In the genomic region with DNA sequence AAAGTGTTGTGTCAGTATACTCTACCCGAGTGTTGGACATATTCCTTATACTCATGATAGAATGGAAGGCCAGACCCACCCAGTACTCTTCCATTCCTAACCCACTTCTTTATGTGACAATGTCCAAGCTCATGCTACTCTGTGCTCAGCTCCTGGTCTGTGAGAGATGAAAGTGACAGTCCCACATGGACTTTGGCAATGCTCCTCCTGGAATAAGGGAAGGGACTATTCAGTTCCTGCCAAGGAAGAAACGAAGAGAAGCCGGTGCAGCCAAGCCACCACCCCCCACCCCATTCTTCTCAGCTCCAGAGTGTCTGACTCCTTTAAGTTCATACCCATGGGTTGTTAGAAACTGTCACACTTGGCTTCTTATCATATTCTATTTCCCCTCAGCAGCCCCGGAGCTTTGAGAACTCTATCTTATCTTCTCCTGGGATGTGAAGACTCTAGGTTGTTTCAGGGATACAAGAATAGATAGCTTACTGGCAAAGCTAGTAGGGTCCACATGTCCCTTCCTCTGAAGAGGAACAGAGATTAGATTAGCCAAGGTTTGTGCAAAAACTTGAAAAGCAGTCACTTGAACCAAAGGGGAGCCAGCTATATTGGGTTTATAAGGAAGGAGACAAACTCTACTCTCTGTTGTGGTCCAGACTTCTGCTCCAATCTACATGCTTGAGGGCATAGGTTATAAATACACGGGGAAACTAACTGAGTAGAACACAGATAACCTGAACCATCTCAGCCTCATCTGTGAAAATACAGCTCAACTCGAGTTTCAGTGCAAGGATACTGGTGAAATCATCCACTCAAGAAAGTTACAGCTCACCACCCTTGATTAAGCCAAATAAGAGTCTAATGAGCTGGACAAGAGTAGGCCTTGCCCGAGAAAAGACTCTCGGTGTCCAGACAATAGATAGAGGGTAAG, we compare ENCODE assay signal across 32 mouse cellular contexts. TPM values are rescaled to one million over a fixed set of nuclear protein-coding genes. Genes with fewer than 3 reads are reported as not detected.
DNase-seq lines count a peak whose midpoint lies in the region; ATAC-seq and TF ChIP-seq lines count a peak whose summit lies in the region.
"Had no signal": no experiment of that assay in that cellular context is flagged by ENCODE, and none has a peak within 500 bp of the region (broad histone marks: within the 10 kb centered on the region; RNA-seq: fewer than 3 reads in every experiment).

No protein-coding gene starts in this region.

- peak; percentile 55 for ATAC-seq in heart, embryonic 16.5 days (replicated peaks; ENCODE audit: extremely low read depth, insufficient read depth, low FRiP score)
- 0 out of 2 replicates have a peak, but pooled peaks have one; percentile 36 for ATAC-seq in common myeloid progenitor, adult 5-6 weeks (replicated peaks; ENCODE audit: low read depth, poor library complexity, severe bottlenecking)
- ATAC-seq in intestine, postnatal 0 days, result no peak
- ATAC-seq: forebrain, embryonic 16.5 days; hindbrain, embryonic 16.5 days had no signal

- intact Hi-C loops in heart, postnatal 10 days (cut with DNase I), result no loop called here

- no peak for TF ChIP-seq CTCF in liver, adult 2 months (IDR thresholded peaks at IDR 0.05; ENCODE audit: low read depth, low read length)
- TF ChIP-seq CTCF in intestine, postnatal 0 days (IDR thresholded peaks at IDR 0.05; ENCODE audit: low read depth), result no peak

- DNase-seq in heart, postnatal 10 days, result no peak
- DNase-seq in liver, adult 2 months (ENCODE audit: extremely low read depth, low read depth, low spot score), result peak; percentile 72
- no peak for DNase-seq in liver
- no peak for DNase-seq in right cerebral cortex, adult 18-20 months
- DNase-seq: adrenal gland, postnatal 14 days; cerebellum, adult 8-10 months; gastrocnemius, postnatal 10 days; kidney, adult 8-10 months; lung, postnatal 36 days; midbrain, embryonic 14.5 days; thymus, adult 18-20 months; thymus, postnatal 36 days had no signal

- no peak overlapping the region for H3K27ac ChIP-seq in heart, embryonic 16.5 days (ENCODE audit: low read length)
- peak overlapping the region; percentile 73 for H3K27ac ChIP-seq in liver, adult 2 months (replicated peaks; ENCODE audit: insufficient read depth, low read depth, low read length)
- 0 out of 2 replicates have a peak overlapping the region, but pooled peaks have one; percentile 1 for H3K27ac ChIP-seq in intestine, postnatal 0 days (ENCODE audit: low read depth, low read length)
- H3K27ac ChIP-seq: forebrain, embryonic 10.5 days; heart, embryonic 15.5 days; hindbrain, embryonic 10.5 days; left cerebral cortex, adult 2 months; limb, embryonic 10.5 days; liver, embryonic 14.5 days; lung, embryonic 15.5 days; neural tube, embryonic 12.5 days had no signal

- 38% methylated on average over 8 of the region's 8 CpGs for WGBS in heart, embryonic 16.5 days
- 59% methylated on average over 8 of the region's 8 CpGs for WGBS in liver, adult 2 months
- WGBS in intestine, postnatal 0 days, result 47% methylated on average over 8 of the region's 8 CpGs

- TF ChIP-seq POLR2A in liver, adult 2 months (IDR thresholded peaks at IDR 0.05; ENCODE audit: extremely low read depth, insufficient read depth, low read length), result no peak

- peaks cover 5% of the 10 kb centered on the region for H3K4me1 ChIP-seq in heart, embryonic 16.5 days (ENCODE audit: control insufficient read depth, insufficient read depth, low read length)
- peaks cover 37% of the 10 kb centered on the region for H3K4me1 ChIP-seq in liver, adult 2 months (ENCODE audit: control insufficient read depth, insufficient read depth, low read length)
- H3K4me1 ChIP-seq in intestine, postnatal 0 days (replicated peaks; ENCODE audit: control insufficient read depth, insufficient read depth, low read length), result 0 out of 2 replicates have a peak, but pooled peaks cover 5% of the 10 kb centered on the region
- H3K4me1 ChIP-seq: forebrain, embryonic 10.5 days; hindbrain, embryonic 10.5 days; limb, embryonic 10.5 days; lung, embryonic 15.5 days; neural tube, embryonic 12.5 days had no signal

- H3K4me3 ChIP-seq in heart, embryonic 16.5 days (ENCODE audit: low read length), result no peak overlapping the region
- no peak overlapping the region for H3K4me3 ChIP-seq in liver, adult 2 months (ENCODE audit: insufficient read depth, low read depth, low read length)
- H3K4me3 ChIP-seq in intestine, postnatal 0 days (ENCODE audit: low read depth, low read length), result no peak overlapping the region
- H3K4me3 ChIP-seq: forebrain, embryonic 10.5 days; heart, embryonic 15.5 days; hindbrain, embryonic 10.5 days; left cerebral cortex, adult 2 months; limb, embryonic 10.5 days; lung, embryonic 15.5 days; megakaryocyte, embryonic 14.5 days; neural tube, embryonic 12.5 days had no signal

- no peak overlapping the region for H3K4me2 ChIP-seq in heart, embryonic 16.5 days (ENCODE audit: low read depth, low read length)
- no peak overlapping the region; the same call in 1 of the 2 replicates for H3K4me2 ChIP-seq in intestine, postnatal 0 days (replicated peaks; ENCODE audit: low read depth)
- H3K4me2 ChIP-seq: heart, embryonic 15.5 days; lung, embryonic 15.5 days; neural tube, embryonic 12.5 days had no signal

- peaks cover 17% of the 10 kb centered on the region for H3K79me2 ChIP-seq in liver, adult 2 months (ENCODE audit: control insufficient read depth, insufficient read depth, low read length)

- H3K36me3 ChIP-seq in heart, embryonic 16.5 days (ENCODE audit: control insufficient read depth, insufficient read depth), result no peaks in the 10 kb centered on the region
- H3K36me3 ChIP-seq in liver, adult 2 months (ENCODE audit: control insufficient read depth, insufficient read depth, low read length), result no peaks in the 10 kb centered on the region
- no peaks in the 10 kb centered on the region for H3K36me3 ChIP-seq in intestine, postnatal 0 days (ENCODE audit: control insufficient read depth, insufficient read depth)
- H3K36me3 ChIP-seq: forebrain, embryonic 10.5 days; heart, embryonic 15.5 days; hindbrain, embryonic 10.5 days; limb, embryonic 10.5 days; lung, embryonic 15.5 days; neural tube, embryonic 12.5 days had no signal

- no peaks in the 10 kb centered on the region for H3K9me3 ChIP-seq in heart, embryonic 16.5 days (replicated peaks; ENCODE audit: control insufficient read depth, low read length)
- H3K9me3 ChIP-seq in intestine, postnatal 0 days (ENCODE audit: control insufficient read depth), result no peaks in the 10 kb centered on the region
- H3K9me3 ChIP-seq: forebrain, embryonic 10.5 days; heart, embryonic 15.5 days; hindbrain, embryonic 10.5 days; limb, embryonic 10.5 days; lung, embryonic 15.5 days; megakaryocyte, embryonic 14.5 days; neural tube, embryonic 12.5 days had no signal

- no peaks in the 10 kb centered on the region for H3K27me3 ChIP-seq in heart, embryonic 16.5 days (ENCODE audit: control insufficient read depth, insufficient read depth, low read length)
- H3K27me3 ChIP-seq in liver, adult 2 months (ENCODE audit: control insufficient read depth, insufficient read depth, low read length), result no peaks in the 10 kb centered on the region
- H3K27me3 ChIP-seq in intestine, postnatal 0 days (replicated peaks; ENCODE audit: control insufficient read depth, insufficient read depth, low read length), result no peaks in the 10 kb centered on the region
- H3K27me3 ChIP-seq: heart, embryonic 15.5 days; lung, embryonic 15.5 days; neural tube, embryonic 12.5 days had no signal

- no peak overlapping the region for H3K9ac ChIP-seq in heart, embryonic 16.5 days (ENCODE audit: low read length)
- H3K9ac ChIP-seq in liver, adult 2 months (ENCODE audit: low read depth, low read length), result no peak overlapping the region
- H3K9ac ChIP-seq in intestine, postnatal 0 days (ENCODE audit: low read depth, low read length), result no peak overlapping the region
- H3K9ac ChIP-seq: heart, embryonic 15.5 days; liver, embryonic 14.5 days; lung, embryonic 15.5 days; neural tube, embryonic 12.5 days had no signal

RNA-seq across cellular contexts. Expression of gene Pigr, which starts 3.7 kb away (rescaled TPM):
- polyA plus RNA-seq in heart, embryonic 16.5 days (2015; fragmentation: Nextera tagmentation; extraction: Ambion mirVana), result 0.46 TPM in 1 of 2 replicates, not detected in the other
- not detected for total RNA-seq in heart, postnatal 10 days (2021)
- 482 and 517 TPM in 2 replicates for total RNA-seq in liver, adult 2 months (2014; rRNA removed)
- 579 and 633 TPM in 2 replicates for polyA plus RNA-seq in liver, adult 2 months (2012; rRNA removed)
- not detected in 2 replicates for total RNA-seq in common myeloid progenitor, adult 5-6 weeks (2017)
- polyA plus RNA-seq in intestine, postnatal 0 days (2015; fragmentation: Nextera tagmentation; extraction: Ambion mirVana), result 14.0 and 15.1 TPM in 2 replicates
- total RNA-seq: gastrocnemius, postnatal 10 days; granulocyte monocyte progenitor cell, adult 5-6 weeks; layer of hippocampus, postnatal 10 days had no signal
- polyA plus RNA-seq: C2C12; embryonic facial prominence, embryonic 11.5 days; forebrain, embryonic 10.5 days; forebrain, embryonic 16.5 days; heart, embryonic 15.5 days; hindbrain, embryonic 10.5 days; hindbrain, embryonic 16.5 days; limb, embryonic 10.5 days; lung, embryonic 15.5 days; midbrain, embryonic 14.5 days; neural tube, embryonic 12.5 days had no signal

RNA-seq across cellular contexts. Expression of gene Fcamr, which starts 29.5 kb away (rescaled TPM):
- polyA plus RNA-seq in heart, embryonic 16.5 days (2015; fragmentation: Nextera tagmentation; extraction: Ambion mirVana), result 0.21 TPM in 1 of 2 replicates, not detected in the other
- total RNA-seq in heart, postnatal 10 days (2021), result under 1 TPM; 0.19 to 0.20 TPM
- 0.13 and 0.55 TPM in 2 replicates for total RNA-seq in liver, adult 2 months (2014; rRNA removed)
- 0.09 TPM in 1 of 2 replicates, not detected in the other for polyA plus RNA-seq in liver, adult 2 months (2012; rRNA removed)
- not detected in 2 replicates for total RNA-seq in common myeloid progenitor, adult 5-6 weeks (2017)
- 0.17 TPM in 1 of 2 replicates, not detected in the other for polyA plus RNA-seq in intestine, postnatal 0 days (2015; fragmentation: Nextera tagmentation; extraction: Ambion mirVana)
- total RNA-seq: adrenal gland, postnatal 14 days; gastrocnemius, postnatal 10 days; granulocyte monocyte progenitor cell, adult 5-6 weeks; layer of hippocampus, postnatal 10 days; left cerebral cortex, adult 2 months had no signal
- polyA plus RNA-seq: C2C12; embryonic facial prominence, embryonic 11.5 days; forebrain, embryonic 10.5 days; forebrain, embryonic 16.5 days; hindbrain, embryonic 10.5 days; hindbrain, embryonic 16.5 days; limb, embryonic 10.5 days; liver, embryonic 14.5 days; lung, embryonic 15.5 days; midbrain, embryonic 14.5 days; neural tube, embryonic 12.5 days had no signal

RNA-seq across cellular contexts. Expression of gene Fcmr, which starts 35.3 kb away (rescaled TPM):
- 0.71 and 1.3 TPM in 2 replicates for polyA plus RNA-seq in heart, embryonic 16.5 days (2015; fragmentation: Nextera tagmentation; extraction: Ambion mirVana)
- total RNA-seq in heart, postnatal 10 days (2021), result under 1 TPM; 0.47 to 0.86 TPM
- 0.09 and 0.54 TPM in 2 replicates for total RNA-seq in liver, adult 2 months (2014; rRNA removed)
- polyA plus RNA-seq in liver, adult 2 months (2012; rRNA removed), result 0.81 and 2.6 TPM in 2 replicates
- total RNA-seq in common myeloid progenitor, adult 5-6 weeks (2017), result not detected in 2 replicates
- polyA plus RNA-seq in intestine, postnatal 0 days (2015; fragmentation: Nextera tagmentation; extraction: Ambion mirVana), result 0.52 and 2.0 TPM in 2 replicates
- total RNA-seq: granulocyte monocyte progenitor cell, adult 5-6 weeks; layer of hippocampus, postnatal 10 days; left cerebral cortex, adult 2 months had no signal
- polyA plus RNA-seq: C2C12; embryonic facial prominence, embryonic 11.5 days; forebrain, embryonic 10.5 days; forebrain, embryonic 16.5 days; hindbrain, embryonic 10.5 days; liver, embryonic 14.5 days; lung, embryonic 15.5 days; midbrain, embryonic 14.5 days; neural tube, embryonic 12.5 days had no signal

RNA-seq across cellular contexts. Expression of gene Il24, which starts 57.1 kb away (rescaled TPM):
- not detected in 2 replicates for polyA plus RNA-seq in heart, embryonic 16.5 days (2015; fragmentation: Nextera tagmentation; extraction: Ambion mirVana)
- total RNA-seq in heart, postnatal 10 days (2021), result not detected
- total RNA-seq in liver, adult 2 months (2014; rRNA removed), result not detected in 2 replicates
- polyA plus RNA-seq in liver, adult 2 months (2012; rRNA removed), result not detected in 2 replicates
- not detected in 2 replicates for total RNA-seq in common myeloid progenitor, adult 5-6 weeks (2017)
- not detected in 2 replicates for polyA plus RNA-seq in intestine, postnatal 0 days (2015; fragmentation: Nextera tagmentation; extraction: Ambion mirVana)
- total RNA-seq: adrenal gland, postnatal 14 days; gastrocnemius, postnatal 10 days; granulocyte monocyte progenitor cell, adult 5-6 weeks; layer of hippocampus, postnatal 10 days; left cerebral cortex, adult 2 months had no signal
- polyA plus RNA-seq: C2C12; embryonic facial prominence, embryonic 11.5 days; forebrain, embryonic 10.5 days; forebrain, embryonic 16.5 days; heart, embryonic 15.5 days; hindbrain, embryonic 10.5 days; hindbrain, embryonic 16.5 days; large intestine, adult 2 months; limb, embryonic 10.5 days; liver, embryonic 14.5 days; lung, embryonic 15.5 days; midbrain, embryonic 14.5 days; neural tube, embryonic 12.5 days; stomach, embryonic 16.5 days had no signal

Comparison
In these comparisons a context has a peak if more than half of its experiments do, and no peak if none do; other contexts are left out.
1. RNA of gene Pigr, which starts 3.7 kb away (total RNA-seq): 482 to 517 TPM in liver, adult 2 months; not detected in heart, postnatal 10 days and not detected in common myeloid progenitor, adult 5-6 weeks; every median in the first group is over 100 times any median in the second.